Mouse (Mus musculus) thymus, postnatal 14 days (tissue): ENCODE results near the gene Yju2.

Experiments used
- DNase-seq: peaks from one replicate; pipeline ENCODE4 v3.0.0; 2021

Gene Yju2

DNA sequence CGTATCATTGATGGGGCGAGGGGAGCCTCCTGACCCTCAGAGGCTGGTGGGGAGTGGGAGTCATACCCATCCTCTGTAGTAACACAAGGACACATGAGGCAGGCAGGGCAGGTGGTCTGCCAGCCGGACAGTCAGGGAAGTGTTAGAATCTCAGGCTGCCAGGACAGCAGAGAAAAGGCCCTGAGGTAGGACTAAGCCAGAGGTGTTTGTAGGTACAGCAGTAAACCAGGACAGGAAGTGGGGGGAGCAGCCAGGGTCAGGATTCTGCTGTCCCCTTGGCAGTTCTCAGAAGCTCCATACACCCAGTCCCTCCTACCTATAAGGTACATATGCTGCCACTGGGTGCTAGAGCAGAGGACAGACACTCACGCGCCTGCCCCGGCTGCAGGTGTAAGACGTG lies 2.7 kb downstream of the Yju2 start:
- no peak for DNase-seq

DNA sequence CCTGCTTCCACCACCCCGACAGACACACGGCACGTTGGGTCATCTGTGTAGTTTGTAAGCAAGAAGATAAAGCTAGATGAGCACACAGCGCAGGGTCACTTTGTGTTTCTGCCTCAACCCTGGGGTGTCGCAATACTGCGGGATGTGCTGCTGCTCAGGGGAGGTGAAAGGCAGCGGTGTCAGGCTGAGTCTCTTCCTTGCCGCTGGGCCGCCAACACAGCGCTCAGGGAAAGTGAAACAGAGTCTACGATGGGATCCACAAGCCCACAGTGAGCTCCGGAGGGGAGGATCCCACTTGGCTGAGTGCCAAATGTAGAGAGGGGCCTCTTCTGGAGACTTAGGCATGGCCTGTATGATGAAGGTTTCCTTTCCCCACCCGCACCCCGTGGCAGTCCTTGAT lies 4.3 kb downstream of the Yju2 start:
- no peak for DNase-seq

DNA sequence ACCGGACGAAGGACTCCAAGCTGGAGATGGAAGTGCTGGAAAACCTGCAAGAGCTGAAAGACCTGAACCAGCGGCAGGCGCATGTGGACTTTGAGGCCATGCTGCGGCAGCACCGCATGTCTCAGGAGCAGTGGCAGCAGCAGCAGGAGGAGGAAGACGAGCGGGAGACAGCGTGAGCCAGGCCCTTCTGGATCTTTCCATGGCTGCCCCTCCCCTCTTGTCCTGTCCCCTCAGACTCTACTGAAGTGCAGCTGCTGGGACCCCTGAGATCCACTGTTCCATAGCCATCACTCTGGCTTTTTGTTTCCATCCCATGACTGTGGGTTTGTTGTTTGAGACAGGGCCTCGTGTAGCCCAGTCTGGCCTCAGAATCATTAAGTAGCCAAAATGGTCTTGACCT lies 5.6 kb downstream of the Yju2 start:
- no peak for DNase-seq

DNA sequence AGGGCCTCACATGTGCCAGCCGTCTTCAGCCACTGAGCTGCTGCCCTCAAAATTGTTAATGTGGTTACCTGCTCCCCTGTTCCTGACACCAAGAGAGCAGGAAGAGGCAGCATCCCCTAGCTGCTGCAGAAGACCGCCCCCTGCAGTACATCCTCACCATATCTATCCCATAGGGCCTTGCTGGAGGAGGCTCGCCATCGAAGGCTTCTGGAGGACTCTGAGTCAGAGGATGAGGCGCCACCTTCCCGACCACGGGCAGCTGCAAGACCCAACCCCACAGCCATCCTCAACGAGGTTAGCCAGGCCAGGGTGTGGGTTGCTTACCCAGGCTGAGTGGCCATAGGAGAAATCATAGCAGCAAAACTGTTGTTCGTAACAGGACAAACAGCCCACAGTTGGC lies 6.1 kb downstream of the Yju2 start:
- no peak for DNase-seq

DNA sequence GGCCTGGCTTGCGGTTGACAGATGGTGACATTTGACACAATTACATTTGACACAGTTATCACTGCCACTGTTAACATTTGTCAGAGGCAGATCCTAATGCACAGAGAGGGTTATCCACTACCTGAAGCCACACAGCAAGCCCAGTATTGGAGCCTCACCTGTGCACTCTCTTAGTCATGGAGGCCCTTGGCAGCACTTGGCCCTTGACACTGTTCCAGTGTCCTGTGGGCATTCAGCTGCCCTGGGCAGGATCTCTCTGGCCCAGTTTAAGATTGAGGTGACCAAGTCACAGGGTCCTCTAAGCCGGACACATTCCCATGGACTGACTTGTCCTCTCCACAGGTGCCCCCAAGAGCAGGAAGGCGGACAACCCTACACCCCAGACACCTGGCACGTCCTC lies 8.3 kb downstream of the Yju2 start:
- no peak for DNase-seq

DNA sequence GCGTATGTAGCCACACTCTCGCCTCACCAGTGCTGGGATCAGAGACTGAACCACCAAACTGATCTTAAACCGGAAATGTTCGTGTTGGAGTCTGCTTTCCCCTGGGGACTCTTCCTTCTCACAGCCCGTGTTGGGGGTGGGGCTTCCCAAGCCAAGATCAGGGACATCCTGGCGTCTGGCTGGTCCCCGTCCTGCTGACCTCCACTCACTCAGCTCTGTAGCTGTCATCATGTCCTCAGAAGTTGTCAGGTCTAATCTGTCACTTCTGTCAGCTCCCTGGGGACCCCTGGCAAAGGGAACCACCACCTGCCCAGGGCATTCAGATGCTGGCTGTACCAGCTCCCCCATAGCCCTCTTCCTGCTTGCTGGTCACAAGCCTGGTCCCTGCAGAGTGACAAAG lies 9.3 kb downstream of the Yju2 start:
- no peak for DNase-seq

DNA sequence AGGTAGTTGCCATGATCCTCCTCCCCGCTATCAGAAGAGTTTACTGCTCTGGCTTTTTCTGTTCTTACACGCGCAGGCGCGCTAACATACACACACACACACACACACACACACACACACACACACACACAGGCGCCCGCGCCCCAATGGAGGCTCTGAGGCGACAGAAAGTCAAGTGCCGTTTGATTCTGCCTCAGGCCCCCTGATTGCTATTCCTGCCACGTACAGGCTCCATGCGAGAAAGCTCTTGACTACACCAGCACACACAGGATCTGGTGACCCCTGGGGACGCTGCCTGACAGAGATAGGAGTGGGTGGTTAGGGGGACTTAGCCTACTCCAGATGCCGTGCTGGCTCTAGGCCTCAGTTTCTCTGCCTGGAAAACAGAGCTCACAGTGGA lies 10.7 kb downstream of the Yju2 start:
- DNase-seq, result no peak

DNA sequence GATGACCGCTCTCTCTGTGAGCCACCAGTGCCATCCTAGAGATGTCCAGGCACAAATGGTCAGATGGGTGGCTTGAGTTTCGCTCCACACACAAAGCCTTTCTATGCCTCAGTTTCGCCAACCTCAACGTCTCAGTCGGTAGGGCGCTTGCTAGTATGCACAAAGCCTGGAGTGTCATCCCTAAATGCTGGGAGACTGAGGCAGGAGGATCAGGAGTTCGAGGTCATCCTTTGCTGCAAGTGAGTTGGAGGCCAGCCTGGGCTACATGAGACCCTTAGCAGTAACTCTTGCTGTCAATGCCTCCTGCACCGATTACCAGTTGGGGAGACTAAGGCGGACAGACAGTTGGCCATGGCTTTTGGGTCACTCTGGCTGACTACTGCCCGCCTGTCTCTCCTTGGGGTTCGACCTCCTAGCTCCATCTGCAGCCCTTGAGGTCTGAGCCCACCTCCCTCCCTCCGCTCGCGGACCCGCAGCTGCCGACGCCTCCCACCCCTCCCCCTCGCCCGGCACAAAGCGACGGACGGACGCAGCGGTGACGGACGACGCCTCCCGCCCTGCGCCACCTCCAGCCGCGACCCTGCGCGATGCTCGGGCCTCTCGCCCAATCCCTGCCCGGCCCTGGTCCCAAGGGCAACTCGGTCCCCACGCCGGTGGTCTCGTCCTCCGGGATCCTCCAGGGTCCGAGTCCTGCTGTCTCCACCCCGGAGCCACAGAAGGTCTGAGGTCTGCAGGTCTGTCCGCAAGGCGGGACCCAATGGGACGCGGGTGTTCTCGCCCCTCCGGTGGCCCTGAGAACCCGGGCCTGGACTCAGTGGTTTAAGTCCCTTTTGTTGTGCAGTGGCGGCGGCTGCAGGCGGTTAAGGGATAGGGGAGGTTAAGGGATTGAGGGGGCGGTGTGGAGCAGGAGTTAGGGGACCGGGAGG lies 11.3 kb downstream of the Yju2 start, which contains the start of gene Shd:
TSS of gene Shd (plus strand) at position 502 of the 926 bp plus-strand sequence.
- no peak for DNase-seq

DNA sequence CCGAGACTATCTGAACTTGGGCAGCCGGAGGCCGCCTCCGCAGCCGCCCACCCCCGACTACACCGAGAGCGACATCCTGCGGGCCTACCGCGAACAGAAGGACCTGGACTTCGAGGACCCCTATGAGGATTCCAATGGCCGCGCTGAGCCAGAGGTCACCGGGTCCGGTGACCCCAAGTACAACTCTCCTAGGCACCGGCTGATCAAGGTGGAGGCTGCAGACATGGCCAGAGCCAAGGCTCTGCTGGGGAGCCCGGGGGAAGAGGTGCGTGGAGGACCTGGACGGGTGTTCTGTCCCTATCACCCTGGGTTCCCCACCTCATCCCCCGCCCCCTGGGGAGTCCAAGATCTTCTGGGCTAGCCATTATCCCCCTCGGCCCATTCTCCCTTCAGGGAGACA lies 12.6 kb downstream of the Yju2 start:
- DNase-seq, result no peak

DNA sequence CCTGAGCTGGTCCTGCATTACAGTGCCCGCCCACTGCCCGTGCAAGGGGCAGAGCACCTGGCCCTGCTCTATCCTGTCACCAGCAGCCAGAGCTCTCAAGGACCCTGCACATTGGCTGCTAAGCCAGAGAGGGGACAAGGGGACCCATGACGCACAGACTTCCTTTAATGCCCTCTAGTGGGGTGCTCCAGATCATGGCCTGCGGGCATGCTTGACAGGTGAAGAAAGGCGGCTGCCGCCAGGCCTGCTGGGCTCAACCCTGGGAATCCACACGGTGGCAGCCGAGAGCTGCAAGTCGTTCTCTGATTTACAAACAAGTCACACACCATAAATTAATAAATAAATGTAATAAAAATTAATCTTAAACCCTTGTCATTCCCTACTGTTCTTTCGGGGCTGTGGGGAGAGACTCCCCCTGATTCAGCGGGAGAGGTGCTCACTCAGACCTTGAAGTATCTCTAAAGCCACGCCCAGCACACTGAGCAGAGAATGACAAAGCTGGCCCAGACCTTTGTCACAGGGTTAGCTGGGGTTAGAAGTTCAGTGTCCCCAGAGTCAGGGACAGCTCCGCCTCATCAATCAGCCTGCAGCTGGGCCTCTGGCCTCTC lies 17.5 kb downstream of the Yju2 start:
- peak; percentile 80 for DNase-seq

DNA sequence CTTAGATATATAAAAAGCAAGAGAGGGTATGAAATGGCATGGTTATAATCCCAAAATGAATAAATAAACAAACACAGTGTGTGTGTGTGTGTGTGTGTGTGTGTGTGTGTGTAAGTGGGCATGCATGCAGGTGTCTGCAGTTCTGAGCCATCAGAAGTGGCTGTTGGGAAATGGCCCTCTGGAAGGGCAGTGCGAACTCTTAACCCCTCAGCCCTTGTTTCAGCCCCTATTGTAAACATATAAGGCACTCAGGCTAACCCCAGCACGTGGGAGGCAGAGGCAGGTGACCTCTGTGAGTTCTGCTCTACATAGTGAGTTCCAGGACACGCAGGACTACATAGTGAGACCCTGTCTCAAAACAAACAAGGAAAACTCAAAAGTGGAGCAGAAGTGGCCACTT lies 18.4 kb downstream of the Yju2 start:
- DNase-seq, result no peak

DNA sequence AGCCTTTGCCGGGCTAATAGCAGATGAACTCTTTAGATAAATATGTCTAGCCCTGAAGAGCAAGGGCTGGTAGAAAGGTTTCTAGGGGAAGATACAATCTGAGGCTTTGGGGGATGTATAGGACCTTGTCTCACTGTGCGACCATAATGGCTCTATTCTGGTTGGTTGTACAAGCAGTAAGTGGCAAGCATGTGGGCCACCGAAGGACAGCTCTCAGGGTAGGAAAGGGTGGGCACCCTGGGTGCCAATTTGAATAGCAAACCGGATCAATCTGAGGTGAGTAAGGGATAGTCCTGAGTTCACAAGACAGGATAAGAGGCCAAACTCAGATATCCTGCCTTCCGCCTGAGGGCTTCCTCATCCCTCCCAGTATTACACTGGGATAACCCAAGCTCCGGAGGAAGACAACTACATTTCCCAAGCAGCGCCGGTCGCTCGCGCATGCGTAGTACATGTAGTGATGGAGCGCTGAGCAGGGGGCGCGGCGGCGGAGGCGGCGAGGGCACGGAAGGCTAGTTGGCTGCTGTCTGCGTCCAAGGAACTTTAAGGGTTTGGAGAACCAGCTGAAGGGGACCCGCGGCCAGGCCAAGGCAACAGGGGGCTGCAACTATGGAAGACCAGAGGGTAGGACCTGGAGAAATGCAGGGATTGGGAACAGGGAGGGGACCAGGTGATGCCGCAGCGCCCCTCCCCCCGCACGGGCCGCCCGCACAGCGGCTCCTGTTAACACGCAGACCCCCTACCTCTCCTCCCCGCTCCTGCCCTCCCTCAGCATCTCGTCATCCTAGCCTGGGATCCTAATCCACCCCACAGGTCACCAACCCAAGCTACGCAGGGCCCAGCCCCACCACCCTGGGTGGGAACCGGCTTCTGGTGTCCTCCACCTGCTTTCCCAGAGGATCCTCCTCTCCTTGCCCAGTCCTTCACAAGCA lies 27.4 kb downstream of the Yju2 start, which contains the start of gene Fsd1:
TSS of gene Fsd1 (plus strand) at position 480 of the 932 bp plus-strand sequence.
- peak; percentile 48 for DNase-seq

DNA sequence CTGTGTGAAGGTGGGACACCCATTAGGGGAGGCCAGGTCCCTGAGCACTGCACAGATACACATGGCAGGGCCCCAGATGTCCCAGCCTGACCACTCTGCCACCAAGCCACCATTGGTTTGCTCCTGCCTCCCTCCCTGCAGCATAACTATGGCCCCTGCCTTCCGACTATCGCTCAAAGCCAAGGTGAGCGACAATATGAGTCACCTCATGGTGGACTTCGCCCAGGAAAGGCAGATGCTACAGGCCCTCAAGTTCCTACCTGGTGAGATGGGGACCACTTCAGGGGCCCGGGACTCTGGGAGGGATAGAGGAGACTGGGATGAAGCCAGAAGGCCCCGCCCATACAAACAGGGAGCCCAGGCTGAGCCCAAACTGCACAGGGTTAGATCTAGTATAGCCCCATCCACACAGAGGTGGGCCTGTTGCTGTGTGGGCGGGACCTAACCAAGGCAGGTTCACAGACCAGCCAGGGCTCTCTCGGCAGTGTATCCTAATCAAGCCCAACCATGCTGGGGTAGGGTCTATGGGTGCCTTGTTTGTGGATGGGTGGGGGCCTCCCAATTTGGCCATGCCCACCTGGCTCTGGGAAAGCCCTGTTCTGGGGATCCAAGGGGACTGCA lies 31.5 kb downstream of the Yju2 start:
- DNase-seq, result no peak

DNA sequence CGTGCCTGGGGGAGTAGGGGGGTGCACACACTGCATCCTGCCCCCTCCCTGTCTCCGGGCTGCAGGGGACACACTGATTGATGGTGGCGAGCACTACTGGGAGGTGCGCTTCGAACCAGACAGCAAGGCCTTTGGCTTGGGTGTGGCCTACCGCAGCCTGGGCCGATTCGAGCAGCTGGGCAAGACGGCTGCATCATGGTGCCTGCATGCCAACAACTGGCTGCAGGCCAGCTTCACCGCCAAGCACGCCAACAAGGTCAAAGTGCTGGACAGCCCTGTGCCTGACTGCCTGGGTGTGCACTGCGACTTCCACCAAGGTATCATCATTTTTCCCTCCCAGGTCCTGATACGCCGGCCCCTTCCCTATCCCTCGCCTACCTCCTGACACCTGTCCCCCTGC lies 37.1 kb downstream of the Yju2 start:
- DNase-seq, result no peak

DNA sequence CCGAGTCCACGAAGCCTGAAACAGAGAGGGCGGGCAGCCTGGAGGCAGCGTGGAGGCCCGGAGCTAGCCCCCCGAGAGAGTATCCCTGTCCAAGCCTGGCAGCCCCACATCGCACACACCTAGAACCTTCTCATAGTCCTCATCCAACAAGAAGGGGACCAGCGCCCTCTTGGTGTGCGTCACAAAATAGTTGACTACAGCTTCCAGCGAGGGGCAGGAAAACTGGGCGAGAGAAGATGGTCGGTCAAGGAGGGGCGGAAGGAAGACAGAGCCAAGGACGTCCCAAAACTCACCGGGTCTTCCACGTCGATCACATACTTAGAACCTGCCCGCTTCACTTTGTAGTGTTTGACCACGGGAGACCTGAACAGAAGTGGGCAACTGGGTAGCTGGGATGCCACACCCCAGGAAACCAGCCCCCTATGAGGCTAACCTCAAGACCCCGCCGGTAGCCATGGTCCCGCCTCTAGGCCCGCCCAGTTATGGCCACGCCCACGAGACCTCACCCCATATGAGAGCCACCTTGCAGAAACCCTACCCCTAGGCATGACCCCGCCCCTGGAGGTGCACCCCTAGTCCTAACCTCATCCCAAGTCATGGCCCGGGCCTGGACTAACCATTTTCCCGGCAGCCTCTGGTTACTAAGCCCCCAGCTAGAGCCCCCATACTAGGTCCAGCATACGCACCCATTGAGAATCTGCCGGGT lies 41.0 kb downstream of the Yju2 start:
- DNase-seq, result no peak

DNA sequence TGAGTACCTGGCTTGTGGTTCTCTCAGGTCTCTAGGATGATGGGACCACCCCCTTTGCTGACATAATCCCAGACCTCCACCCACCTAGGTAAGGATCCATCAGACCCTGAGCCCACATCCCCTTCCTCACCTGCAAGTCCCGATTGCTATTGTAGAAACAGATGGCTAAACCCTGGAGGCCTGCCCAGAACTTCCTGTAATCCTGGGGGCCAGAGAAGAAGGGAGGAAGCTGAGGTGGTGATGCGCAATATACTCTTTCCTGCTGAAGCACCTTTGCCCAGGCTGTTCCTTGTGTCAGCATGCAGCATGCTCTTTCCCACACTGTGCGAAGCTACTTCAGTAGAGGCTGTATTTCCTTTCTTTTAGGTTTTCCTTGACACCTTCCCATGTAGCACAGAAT lies 44.1 kb downstream of the Yju2 start:
- no peak for DNase-seq

DNA sequence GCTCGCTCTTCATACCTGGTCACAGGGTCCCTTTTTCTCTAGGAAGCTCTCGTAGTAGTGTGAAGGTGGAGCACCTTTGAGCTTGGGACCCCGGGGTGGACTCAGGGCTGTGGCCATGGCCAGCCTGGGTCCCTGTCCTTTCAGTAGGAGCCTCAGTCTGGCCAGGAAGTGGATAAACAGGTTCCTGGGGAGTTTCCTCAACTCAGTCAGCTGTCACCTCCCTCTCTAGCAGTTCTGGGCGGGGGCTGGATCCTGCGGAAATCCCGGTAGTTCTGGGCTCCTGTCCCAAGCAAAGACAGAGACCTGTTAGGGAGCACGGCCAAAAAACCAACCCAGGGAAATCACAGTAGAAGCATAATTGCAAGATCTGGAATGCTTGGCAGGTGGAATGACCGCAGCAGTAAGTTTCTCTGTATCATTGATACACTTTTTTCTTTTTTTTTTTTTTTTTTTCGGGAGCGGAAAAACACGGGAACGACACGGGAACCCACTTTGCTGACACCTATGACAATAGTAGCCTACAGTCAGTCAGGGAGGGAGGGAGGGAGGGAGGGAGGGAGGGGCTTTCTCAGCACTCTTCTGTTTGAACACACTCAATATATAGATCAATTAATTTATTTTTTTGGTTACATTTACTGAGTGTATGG lies 46.6 kb downstream of the Yju2 start, which contains the start of the genes Stap2 and Mpnd:
TSS of gene Stap2 (minus strand) at position 170 of the 647 bp plus-strand sequence.
TSS of gene Mpnd (plus strand) at position 297 of the 647 bp plus-strand sequence.
- DNase-seq, result no peak

DNA sequence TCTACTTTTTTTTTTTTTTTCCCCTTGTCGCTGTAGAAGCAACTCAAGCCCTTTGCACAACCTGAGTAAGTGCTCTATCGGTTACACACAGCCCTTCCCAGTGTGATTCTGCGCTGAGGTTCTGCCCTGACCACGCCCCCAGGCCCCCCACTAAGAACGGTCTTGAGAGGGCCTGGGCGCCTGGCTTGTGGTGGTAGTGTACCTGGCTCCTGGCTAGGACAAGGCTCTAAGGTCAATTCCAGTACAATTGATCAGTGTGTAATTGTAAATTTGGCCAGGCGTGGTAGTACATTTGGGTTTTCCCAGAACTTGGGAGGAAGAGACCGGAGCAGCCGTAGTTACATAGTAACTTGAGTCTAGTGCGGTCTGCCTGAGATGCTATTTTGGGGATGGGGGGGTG lies 48.1 kb downstream of the Yju2 start:
- no peak for DNase-seq

DNA sequence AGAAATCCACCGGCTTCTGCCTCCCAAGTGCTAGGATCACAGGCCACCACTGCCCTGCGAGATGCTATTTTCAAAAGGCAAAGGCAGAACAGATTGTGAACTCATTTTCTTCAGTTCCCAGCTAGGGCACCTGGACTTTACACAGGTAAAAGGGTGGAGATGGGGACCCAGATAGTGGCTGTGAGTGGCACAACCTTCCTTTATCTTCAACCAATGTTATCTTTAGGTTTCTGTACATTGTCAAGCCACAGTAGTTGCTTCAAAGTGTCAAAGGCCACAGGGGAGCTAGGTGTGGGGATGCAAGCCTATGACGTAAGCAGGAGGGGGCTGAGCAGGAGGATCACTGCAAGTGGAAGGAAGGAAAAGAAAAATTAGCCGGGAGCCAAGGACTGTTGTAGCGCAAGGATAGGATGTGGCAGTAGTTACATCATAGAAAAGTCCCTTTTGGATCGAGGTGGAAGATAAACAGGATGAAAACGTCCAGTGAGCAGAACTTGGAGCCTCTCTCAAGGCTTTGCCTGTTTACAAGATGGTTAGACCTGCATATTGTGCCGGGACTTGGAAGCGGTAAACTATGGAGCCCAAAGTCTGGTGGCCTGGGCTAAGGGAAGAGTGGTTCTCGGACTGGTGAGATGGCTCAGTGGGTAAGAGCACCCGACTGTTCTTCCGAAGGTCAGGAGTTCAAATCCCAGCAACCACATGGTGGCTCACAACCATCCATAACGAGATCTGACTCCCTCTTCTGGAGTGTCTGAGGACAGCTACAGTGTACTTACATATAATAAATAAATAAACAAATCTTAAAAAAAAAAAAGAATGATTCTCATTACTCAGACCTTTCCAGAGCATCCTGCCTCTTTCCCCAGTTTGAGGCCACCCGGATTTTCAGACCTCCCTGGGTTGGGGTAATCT lies 48.8 kb downstream of the Yju2 start:
- DNase-seq, result no peak
